Mouse (Mus musculus): Measurements from ENCODE around the gene Pax5. TPM values are rescaled to one million over a fixed set of nuclear protein-coding genes. Genes with fewer than 3 reads are reported as not detected.

Pax5 gene
- total and polyA plus RNA-seq, 3 experiments = 0.69 to 1.0 (median 0.86) TPM

DNA sequence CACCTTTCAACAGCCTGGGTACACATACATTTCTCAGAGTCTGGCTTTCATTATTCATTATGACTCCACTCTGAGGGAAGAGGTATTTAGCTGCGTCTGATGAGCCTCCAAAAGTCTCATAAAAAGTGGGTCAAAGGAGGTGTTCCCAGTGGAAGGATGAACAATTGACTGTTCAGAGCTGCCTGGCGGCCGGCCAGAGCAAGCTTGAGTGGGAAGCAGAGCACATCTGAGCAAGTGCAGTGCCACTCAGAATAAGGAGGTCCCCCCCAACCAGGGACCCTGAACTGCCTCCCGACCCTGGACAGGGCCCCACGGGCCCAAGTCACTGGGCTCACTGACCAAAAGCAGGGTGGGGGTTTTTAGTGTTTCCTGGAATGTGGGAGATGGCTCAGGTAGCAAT is 109.4 kb downstream of the Pax5 start:
- peak; percentile 7 for DNase-seq

DNA sequence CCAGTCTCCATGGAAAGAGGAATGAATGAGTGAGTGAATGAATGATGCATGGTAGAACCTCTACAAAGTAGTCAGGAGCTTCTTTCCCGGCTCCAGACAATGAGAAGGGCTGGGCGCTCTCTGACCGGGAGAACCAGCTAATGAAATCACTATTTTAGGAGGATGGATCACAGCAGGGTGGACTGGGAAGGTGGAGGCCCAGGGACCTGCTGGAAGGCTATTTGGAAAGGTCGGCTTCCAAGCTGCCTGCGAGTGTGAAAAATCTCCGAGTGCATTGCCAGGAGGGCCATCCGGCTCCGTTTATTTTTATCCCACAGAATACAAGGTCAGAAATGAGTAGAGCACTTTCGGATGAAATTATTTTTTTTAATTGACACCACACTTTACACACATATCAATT is 112.3 kb downstream of the Pax5 start:
- no peak for DNase-seq

DNA sequence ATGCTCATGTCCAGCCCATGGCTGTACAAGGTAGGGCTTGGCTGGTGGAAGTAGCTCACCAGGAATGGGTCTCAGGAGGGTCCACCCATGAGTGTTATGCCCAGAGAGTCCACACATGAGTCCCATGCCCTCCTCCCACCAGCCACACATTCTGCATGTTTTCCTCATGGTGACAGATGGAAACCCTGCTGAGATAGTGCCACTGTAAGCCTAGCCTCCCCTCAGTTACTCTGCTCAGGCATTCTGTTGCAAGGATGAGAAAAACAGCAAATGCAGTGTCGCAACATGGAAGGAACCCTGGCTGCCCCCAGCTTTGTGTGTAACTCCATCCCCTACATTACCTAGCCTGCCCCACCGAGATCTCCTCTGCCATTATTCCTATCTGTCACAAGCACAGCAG is 117.2 kb downstream of the Pax5 start:
- DNase-seq = no peak

DNA sequence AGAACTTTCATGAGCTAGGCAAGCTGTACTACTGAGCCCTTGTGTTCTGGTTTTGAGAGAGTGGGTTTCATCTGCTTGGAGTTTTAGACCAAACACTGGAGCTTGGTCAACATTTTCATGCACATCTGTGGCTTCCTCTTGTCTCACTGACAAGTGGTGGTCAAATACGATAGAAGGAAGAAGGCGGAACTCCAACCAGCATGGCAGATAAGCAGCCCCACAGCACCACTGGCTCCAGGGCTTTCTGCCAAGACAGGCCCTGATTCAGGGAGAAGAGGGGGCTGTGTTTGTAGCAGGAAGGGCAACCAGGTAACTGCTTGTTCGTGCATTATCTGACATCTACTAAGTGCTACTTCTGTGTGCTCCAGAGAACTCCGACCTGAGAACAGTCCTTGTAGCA is 127.6 kb downstream of the Pax5 start:
- DNase-seq = no peak

DNA sequence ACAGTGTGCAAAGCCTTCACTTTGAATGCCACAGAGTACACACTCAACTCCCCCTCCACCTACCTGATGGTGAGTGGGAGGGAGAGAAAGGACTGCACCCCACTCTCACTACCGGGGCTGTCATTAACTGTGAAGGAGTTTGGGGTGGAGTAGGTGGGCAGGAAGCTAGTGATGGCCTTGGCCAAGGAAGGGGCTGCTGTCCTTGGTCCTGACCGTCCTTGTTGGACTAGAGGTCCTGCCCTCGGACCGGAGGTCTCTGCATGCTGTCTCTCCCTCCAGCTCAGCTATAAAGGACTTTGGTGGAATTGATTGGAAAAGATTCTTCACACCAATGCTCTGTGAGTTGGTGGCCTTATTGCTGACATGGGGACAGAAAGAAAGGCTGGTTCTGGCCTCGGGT is 131.7 kb downstream of the Pax5 start:
- DNase-seq = no peak

DNA sequence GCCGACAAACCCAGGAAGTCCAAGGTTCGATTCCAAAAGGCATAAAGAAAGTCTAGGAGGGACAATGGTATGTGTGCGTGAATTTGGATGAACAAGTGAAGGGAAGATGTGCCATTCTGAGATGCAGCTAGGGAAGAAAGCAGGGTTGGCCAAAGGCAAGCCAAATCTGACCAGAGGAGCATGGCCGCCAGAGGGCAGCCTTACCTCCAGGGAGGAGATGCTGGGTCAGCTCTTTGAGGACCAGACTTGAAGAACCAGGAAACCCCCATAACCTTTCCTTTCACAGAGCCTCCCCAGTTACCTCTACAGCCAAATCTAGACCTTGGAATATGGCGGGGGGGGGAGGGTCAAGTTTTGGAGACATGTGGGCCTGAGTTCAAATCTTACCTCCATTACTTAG is 133.0 kb downstream of the Pax5 start:
- peak; percentile 58 for DNase-seq

DNA sequence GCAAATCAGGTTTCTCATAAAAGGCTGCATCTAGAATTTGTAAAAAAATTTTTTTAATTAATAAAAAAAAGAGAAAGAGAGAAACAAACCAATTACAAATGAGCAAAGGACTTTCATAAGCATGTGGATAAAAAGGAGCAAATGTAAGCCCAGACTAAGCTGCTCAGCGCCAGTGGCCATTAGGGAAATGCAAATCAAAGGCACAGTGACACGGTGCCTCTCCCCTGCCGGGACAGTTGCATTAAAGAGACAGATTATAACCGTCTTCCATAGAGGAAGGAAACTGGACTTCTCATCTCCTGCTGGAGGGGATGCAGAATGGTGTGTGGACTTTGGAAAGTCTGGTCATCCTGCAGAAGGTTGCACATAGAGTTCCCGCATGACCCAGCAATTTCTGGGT is 133.5 kb downstream of the Pax5 start:
- no peak for DNase-seq

DNA sequence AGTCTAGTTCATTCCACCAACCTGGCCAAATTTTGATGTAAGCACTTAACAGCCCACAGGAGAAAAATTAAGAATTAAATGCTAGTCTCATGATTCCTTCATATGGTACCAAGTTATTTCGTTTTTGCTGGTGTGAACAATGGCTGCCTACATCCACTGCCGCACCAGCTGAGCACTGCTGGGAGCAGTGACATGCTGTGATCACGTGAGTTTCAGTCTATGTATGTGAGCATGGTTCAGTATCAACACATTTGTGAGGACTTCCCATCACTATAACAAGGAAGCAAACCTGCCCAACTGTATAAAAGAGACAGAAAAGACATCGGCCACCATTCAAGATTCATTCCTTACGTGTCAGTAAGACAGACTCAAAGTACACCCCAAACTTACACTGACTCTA is 137.3 kb downstream of the Pax5 start:
- DNase-seq = no peak

DNA sequence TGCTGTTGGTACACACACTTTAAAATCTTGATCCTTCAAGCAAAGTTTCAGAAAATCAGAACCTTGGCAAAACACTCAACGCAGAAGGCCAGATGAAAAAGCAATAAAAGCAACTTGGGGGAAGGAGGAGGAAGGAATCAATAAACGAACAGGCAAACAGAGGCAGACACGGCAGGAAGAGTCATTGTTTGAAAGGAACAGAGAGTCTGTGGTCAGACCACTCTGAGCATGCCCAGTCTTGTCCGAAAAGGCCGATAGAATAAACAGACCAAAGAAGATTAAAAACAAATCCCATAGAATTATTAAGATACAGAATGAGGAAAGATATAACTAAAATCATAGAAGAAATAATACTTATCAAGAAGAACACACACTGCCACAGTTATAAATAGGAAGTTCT is 137.9 kb downstream of the Pax5 start:
- DNase-seq = no peak

DNA sequence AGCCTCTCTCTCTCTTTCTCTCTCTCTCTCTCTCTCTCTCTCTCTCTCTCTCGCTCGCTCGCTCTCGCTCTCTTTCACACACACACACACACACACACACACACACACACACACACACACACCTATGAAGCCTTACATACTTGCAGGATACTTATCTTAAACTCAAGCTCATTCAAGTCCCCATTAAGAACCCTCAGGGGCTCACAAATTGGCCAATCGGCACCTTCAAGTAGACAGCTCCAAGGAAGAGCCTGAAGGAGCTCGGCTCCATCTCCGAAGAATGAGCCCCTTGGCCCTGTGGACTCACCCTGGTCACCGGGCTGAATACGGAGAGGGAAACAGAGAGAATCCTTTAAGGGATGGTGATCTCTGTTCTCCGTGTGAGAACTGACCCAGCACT is 141.1 kb downstream of the Pax5 start:
- DNase-seq = no peak

DNA sequence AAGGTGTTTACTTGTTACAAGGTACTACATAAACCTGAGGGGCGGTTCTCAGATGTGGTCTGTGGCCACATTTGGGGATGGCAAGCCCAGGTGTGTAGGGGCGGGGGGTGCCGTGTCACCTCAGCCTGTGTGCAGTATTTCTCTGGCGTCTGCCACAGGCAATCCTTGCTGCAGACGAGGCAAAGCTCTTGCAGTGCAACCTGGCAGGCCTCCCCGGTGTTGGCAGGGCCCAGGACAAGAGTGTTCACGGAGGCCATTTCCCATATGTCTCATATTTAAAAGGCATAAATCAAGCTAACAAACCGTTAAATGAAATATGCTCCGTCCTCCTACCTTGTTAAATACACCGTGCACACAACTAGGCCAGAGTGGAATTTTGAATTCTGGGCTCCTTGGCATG is 141.6 kb downstream of the Pax5 start:
- no peak for DNase-seq

DNA sequence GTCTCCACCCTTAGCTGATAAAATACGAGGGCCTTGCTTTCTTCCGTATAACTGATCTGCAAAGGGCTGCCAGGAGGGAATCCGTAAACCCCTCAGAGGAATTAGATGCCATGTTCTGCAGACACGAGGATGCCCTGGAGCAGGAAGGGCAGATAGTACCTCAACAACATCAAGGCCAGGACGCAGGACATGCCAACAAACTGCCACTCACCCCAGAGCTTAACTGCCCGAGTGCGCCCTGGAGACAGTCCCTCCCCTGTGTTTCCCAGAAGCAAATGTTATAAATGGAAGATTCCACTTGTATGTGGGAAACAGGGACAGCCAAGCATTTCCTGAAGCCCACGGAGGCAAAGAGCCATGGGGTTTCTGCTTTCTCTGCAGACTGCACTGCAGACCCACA is 143.9 kb downstream of the Pax5 start:
- peak; percentile 44 for DNase-seq

DNA sequence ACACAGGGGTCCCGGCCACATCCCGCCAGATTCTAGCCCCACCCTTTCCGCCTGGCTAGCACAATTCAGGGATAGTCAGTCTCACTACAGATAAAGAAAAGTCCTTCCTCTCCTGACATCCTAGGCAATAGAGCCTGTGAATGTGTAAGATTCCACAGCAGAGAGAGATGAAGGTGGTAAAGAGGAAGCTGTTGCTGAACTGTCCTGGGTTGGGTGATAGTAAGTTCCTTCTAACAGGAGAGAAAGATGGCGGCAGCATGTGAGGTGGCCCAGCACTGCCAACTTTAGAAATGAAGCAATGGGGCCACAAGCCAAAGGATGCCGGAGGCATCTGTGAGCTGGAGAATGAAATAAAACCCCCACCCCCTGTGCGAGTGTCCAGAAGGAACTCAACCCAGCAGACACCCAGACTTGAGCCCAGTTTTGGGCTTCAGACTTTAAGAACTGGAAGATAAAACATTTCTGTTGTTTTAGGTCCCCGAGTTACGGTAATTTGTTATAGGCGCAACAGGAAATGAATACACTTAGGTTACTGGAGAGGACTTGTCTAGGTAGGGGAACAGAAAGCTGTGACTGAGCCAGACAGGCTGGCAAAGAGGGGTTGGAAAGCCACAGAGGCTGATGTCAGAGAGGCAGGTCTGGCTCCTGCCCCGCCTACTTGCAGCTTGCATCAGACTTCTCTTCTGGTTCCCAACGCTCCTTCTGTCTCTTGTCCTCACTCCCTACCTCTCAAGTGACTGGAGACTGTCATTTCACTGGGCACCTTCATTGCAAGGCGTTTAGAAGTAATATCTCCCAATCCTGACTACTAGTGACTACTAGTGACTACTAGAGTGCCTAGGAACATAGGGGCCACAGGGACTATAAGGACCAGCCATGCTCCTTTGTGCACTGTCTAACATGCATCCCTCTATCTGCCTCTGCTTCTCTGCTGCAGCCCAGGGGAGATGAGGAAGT is 144.9 kb downstream of the Pax5 start:
- no peak for DNase-seq

DNA sequence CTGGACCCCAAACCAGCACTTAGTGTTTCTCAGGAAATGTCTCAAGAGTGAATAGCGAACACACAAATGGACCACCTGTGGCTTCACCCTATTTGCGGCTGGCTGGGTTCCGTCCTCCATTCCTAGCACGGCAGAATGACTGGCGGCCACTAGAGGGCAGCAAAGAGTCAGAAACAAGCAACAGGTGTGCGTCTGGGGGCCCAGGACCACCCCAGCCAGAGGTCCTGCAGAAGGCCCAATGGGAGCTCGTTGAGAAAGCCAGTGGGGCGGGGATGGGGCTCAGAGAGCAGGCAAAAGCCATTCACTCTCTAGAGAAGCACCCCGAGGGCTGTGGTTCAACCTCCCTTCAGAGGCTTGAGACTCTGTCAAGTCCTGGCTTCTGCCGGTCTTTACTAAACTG is 145.7 kb downstream of the Pax5 start:
- peak; percentile 69 for DNase-seq

DNA sequence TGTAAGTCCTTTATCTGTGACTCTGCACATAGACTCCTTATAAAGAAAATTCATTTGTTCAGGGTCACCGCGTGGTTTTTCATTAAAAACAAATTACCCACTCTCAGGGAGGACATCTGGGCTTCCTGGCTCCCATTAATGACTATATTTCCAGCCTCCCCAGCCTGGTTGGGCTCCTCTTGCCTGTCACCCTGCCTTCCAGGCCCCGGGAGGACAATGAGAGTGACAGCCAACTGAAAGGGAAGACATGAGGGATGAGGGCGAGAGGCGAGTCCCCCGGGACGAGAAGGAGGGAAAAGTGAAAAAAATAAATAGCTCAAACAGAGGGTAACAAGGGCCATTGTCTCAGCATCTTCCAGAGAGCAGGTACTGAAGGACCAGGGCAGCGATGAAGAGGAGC is 149.3 kb downstream of the Pax5 start:
- no peak for DNase-seq

DNA sequence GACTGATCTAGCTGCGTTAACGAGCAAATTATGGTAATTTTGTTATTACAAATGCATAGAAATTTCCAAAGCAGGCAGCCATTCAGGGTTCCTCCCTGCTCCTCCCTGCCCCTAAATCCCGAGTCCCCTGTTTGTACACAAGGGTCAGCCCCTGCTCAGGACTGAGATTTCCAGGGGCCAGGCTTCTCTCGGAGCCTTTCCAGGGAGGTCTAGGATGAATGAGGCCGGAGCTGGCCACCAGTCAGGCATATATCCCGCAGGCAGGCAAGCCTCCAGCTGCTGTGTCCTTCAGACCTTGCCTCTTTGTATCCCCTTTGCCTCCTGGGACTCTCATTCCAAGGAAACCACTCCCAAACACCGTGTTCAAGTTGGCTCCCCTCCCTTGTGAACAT is 151.7 kb downstream of the Pax5 start:
- DNase-seq = no peak

DNA sequence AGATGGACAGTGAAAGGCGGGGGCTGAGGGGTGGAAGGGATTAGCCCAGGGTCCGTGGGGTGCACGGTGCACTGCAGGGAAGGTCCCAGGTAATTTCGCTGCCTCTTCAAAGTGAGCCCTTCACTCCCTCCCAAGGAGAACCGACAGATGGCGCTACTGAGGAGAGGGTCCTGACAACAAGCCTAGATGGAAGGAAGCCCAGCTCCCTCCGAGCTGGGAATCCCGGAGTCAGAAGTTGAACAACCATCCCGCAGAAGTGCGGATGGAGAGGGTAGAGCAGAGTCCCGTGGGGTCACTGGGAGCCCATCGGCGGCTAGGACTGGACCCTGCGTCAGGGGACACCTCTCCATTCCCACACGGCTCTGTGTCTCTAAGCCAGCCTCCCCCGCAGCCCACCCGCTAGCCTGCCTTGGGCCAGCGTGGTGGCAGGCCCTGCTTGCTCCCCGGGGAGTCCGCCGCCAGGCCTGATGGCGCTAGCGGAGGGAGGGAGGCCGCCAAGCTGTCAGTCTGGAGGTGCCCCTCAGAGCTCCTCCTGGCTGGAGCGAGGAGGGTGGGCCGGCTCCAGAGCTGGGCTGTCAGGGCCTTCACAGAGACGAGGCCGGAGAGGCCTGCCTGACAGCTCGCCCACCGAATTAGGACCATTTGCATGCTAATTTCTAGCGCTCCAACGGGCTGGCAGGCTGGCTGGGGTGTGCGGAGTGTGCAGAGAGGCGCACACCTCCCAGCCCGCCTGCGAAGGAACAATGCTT is 152.3 kb downstream of the Pax5 start:
- peak; percentile 39 for DNase-seq

DNA sequence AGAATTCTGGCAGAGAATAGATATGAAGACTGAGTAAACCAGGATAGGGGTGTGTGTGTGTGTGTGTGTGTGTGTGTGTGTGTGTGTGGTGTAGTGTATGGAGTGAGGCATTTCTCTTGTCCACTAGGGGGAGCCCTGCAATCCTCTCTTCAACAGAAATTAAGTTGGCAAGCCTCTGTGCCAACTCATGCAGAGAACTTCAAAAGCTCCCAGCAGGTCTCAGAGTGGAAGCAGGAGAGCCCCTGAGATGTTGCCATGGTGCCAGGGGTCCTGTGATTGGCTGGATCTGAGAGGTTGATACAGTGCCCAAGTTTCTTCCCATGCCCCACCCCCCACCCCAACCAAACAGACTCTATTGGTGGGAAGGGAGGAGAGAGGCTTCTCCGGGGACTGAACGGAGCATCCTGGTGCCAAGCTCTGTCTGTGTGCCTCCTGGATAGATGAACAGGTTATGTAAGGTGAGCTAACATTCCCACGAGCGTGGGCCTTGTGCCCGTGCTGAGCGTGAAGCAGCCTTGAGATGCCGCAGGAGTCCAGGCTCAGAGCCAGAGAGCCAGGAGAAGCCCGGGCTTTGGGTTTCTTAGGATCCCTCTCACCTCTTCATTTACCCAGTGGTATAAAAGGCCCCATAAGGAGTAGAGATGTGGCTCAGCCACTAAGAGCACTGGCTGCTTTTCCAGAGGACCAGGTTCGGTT is 153.6 kb downstream of the Pax5 start:
- DNase-seq = no peak

DNA sequence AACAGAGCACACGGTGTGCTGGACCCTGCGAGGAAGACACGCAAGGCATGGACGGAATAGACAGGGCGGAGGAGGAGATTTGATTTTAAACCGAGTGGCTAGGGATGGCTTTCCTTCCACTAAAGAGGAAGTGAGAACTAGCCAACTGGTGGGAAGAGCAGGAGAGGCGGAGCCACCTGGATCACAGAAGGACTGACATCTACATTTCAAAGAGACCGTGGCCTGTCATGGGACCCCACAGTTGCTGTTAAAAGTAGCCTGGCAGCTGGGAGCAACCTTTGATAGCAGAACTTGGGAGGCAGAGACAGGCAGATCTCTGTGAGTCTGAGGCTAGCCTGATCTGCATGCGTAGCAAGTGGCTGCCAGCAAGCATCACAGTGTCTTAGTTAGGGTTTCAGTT is 154.7 kb downstream of the Pax5 start:
- DNase-seq = no peak

DNA sequence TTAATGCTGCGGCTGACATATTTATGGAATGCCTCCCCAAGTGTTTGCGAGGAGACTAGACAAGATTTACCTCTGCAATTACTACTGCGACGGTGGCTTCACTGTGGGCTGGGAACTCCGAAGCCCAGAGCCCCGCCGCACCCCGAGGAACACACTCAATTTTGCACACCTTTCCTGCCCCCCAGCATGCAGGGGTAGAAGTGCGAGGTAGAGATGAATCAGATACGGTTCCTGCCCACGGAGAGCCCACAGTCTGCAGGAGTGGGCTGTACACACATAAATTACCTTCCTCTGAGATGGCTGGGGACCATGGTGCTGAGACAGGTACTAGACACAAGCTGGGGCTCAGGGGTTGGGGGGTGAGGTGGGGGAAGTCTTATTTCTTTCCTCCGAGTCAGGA is 158.8 kb downstream of the Pax5 start:
- DNase-seq = no peak

DNA sequence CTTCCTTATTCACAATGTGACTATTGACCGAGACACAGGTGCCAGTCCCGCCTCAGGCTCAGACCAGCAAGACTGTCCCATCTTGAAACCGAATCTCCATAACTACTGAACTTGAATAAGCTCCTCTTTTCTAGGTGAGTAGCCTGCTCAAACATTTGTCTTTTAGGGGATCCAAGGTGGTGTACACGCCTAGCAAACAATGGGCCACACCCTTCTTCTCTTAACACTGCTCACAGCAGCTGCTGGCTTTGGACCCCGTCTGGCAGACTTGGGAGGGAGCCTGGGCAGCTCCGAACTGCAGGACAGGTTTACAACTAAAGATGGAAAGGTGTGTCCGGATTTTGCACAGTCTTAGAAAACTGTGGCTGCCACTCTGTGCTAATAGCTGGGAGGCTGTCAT is 161.3 kb downstream of the Pax5 start:
- no peak for DNase-seq

DNA sequence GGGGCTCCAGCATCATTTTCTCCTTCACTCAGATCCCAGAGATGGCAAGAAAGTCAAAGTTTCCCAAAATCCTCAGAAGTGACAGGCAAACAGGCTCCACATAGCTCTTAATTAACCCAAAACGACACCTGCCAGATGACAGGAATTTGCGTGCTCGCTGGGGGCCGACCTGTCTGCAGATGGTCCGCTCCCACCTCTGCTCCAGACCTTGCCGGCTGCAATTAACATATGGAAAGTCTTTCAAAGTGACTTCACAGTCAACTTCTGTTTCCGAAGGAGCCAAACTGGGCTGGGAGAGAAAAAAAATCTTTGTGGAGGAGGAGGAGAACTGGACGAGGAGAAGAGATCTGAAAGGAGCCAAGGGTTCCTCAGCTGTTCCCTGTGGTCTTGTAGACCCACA is 164.6 kb downstream of the Pax5 start:
- DNase-seq = no peak

DNA sequence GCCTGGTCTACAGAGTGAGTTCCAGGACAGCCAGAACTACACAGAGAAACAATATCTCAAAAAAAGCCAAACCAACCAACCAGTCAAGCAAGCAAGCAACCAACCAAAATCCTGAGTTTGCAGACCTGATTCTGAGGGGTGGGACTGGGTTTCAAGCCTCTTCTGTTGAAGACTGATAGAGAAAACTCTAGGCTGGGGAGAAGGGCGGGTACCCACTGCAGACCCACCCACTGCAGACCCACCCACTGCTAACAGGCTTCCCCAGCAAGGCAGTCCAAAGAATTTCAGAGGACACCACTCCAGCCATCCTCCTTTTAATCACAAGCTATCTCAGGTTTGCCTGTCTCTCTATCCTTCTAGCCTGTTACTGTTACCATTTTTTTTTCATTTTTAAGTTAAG is 165.8 kb downstream of the Pax5 start:
- DNase-seq = no peak
